Mouse (Mus musculus): ENCODE measurements around the gene Gm4763. TPM values are rescaled to one million over a fixed set of nuclear protein-coding genes. Genes with fewer than 3 reads are reported as not detected.
"Not testable (repeated sequence)": the region's sequence is repeated elsewhere in the genome, so short reads cannot be mapped to it uniquely, and the experiment has no call there.

Gm4763 gene
- not detected in 2 replicates for total RNA-seq (2014; fragmentation: Nextera tagmentation)
- total RNA-seq (2017) = not detected in 2 replicates
- polyA plus RNA-seq (2012) = not detected in 2 replicates

- not testable (repeated sequence) for H3K36me3 ChIP-seq (replicated peaks); H3K4me1 ChIP-seq (ENCODE audit: insufficient read depth, low read depth, low read length); DNase-seq (ENCODE audit: low spot score); H3K27me3 ChIP-seq (ENCODE audit: insufficient read depth, low read length); H3K9me3 ChIP-seq (replicated peaks); H3K4me3 ChIP-seq (ENCODE audit: low read depth, low read length); ATAC-seq (ENCODE audit: extremely low read depth, insufficient number of reproducible peaks, low FRiP score, poor library complexity, severe bottlenecking)
Observed at GRCm38 (mm10) chr7:24726808-24727207, at the start of gene Gm4763. Gm4763 (minus strand) TSS chr7:24726908.

DNA sequence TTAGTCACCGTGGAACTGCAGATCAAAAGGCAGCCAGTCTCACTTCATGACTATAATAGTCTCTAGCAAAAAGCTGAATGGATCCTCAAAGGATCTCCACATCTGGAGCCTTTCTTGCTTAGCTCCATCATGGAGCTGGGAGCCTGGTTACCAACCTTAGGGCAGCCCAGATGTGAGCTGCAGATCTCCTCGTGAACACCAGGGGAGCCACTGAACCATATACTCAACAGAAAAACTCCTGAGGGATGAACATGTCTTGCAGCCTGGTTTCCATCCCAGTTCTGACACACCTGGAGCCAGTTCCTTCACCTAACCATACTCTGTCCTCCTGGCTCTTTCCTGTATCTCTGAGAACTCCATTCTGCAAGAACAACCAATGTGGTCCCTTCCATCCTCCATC, 49.4 kb upstream of the Gm4763 start:
- Histone ChIP-seq H3K27me3 (ENCODE audit: insufficient read depth, low read length) (peaks cover 2% of the 10 kb centered on the region; the same call in 1 of the 2 replicates), H3K4me1 (ENCODE audit: insufficient read depth, low read depth, low read length) (no peaks in the 10 kb centered on the region), H3K9me3 (replicated peaks) (no peaks in the 10 kb centered on the region), H3K4me3 (ENCODE audit: low read depth, low read length) (no peak overlapping the region), H3K36me3 (replicated peaks) (no peaks in the 10 kb centered on the region)
- DNase-seq (ENCODE audit: low spot score) (no peak), ATAC-seq (ENCODE audit: extremely low read depth, insufficient number of reproducible peaks, low FRiP score, poor library complexity, severe bottlenecking) (no peak)
- no peak for TF ChIP-seq POLR2AphosphoS5 (IDR thresholded peaks at IDR 0.05; ENCODE audit: insufficient replicate concordance, low read depth, low read length)
- no peak for TF ChIP-seq TAL1 (conservative IDR thresholded peaks at IDR 0.05; ENCODE audit: low read depth, low read length)
- TF ChIP-seq GATA1 (IDR thresholded peaks at IDR 0.05; ENCODE audit: borderline replicate concordance, low read length) = no peak
- no peak for TF ChIP-seq CTCF (IDR thresholded peaks at IDR 0.05; ENCODE audit: low read depth, low read length)
- TF ChIP-seq GATA2 (IDR thresholded peaks at IDR 0.05; ENCODE audit: borderline replicate concordance, low read depth, low read length) = no peak

GRCm38 (mm10) chr7:24773942-24774535, 47.3 kb upstream of the Gm4763 start:
- Histone ChIP-seq H3K4me1 (ENCODE audit: insufficient read depth, low read depth, low read length) (no peaks in the 10 kb centered on the region), H3K27me3 (ENCODE audit: insufficient read depth, low read length) (no peaks in the 10 kb centered on the region), H3K4me3 (ENCODE audit: low read depth, low read length) (no peak overlapping the region), H3K36me3 (replicated peaks) (no peaks in the 10 kb centered on the region), H3K9me3 (replicated peaks) (no peaks in the 10 kb centered on the region)
- DNase-seq (ENCODE audit: low spot score) (no peak), ATAC-seq (ENCODE audit: extremely low read depth, insufficient number of reproducible peaks, low FRiP score, poor library complexity, severe bottlenecking) (no peak)
- TF ChIP-seq GATA1 (IDR thresholded peaks at IDR 0.05; ENCODE audit: borderline replicate concordance, low read length) (no peak), POLR2AphosphoS5 (IDR thresholded peaks at IDR 0.05; ENCODE audit: insufficient replicate concordance, low read depth, low read length) (no peak), GATA2 (IDR thresholded peaks at IDR 0.05; ENCODE audit: borderline replicate concordance, low read depth, low read length) (no peak), CTCF (IDR thresholded peaks at IDR 0.05; ENCODE audit: low read depth, low read length) (no peak), TAL1 (conservative IDR thresholded peaks at IDR 0.05; ENCODE audit: low read depth, low read length) (no peak)

GRCm38 (mm10) chr7:24771361-24771760, 44.7 kb upstream of the Gm4763 start:
- H3K4me1 ChIP-seq (ENCODE audit: insufficient read depth, low read depth, low read length) = no peaks in the 10 kb centered on the region
- no peaks in the 10 kb centered on the region for H3K27me3 ChIP-seq (ENCODE audit: insufficient read depth, low read length)
- TF ChIP-seq POLR2AphosphoS5 (IDR thresholded peaks at IDR 0.05; ENCODE audit: insufficient replicate concordance, low read depth, low read length) (no peak), CTCF (IDR thresholded peaks at IDR 0.05; ENCODE audit: low read depth, low read length) (no peak), GATA1 (IDR thresholded peaks at IDR 0.05; ENCODE audit: borderline replicate concordance, low read length) (no peak), GATA2 (IDR thresholded peaks at IDR 0.05; ENCODE audit: borderline replicate concordance, low read depth, low read length) (no peak), TAL1 (conservative IDR thresholded peaks at IDR 0.05; ENCODE audit: low read depth, low read length) (no peak)
- no peaks in the 10 kb centered on the region for H3K9me3 ChIP-seq (replicated peaks)
- ATAC-seq (ENCODE audit: extremely low read depth, insufficient number of reproducible peaks, low FRiP score, poor library complexity, severe bottlenecking) (no peak), DNase-seq (ENCODE audit: low spot score) (no peak)
- no peaks in the 10 kb centered on the region for H3K36me3 ChIP-seq (replicated peaks)
- H3K4me3 ChIP-seq (ENCODE audit: low read depth, low read length) = no peak overlapping the region

DNA sequence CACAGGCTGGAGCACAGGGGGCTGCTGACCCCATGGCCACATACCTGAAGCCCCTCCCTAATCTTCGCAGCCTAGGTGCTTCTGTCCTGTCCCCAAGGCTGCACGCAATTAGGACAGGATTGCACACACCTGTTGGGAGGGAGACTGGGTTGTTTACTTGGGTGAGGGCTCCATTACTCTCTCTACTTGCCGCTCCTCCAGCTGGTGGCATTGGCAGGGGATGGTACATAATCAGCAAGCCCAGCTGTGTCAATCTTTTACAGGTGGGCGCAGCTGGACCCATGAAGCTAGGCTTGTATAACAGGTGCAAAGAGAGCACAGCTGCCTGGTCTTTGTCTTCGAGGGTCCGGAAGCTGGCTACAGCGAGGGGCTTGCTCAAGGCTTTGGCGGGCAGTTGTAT, 35.9 kb upstream of the Gm4763 start:
- Histone ChIP-seq H3K9me3 (replicated peaks) (no peaks in the 10 kb centered on the region), H3K4me1 (ENCODE audit: insufficient read depth, low read depth, low read length) (no peaks in the 10 kb centered on the region), H3K36me3 (replicated peaks) (no peaks in the 10 kb centered on the region), H3K27me3 (ENCODE audit: insufficient read depth, low read length) (peaks cover 4% of the 10 kb centered on the region; the same call in 1 of the 2 replicates), H3K4me3 (ENCODE audit: low read depth, low read length) (no peak overlapping the region)
- DNase-seq (ENCODE audit: low spot score) (no peak), ATAC-seq (ENCODE audit: extremely low read depth, insufficient number of reproducible peaks, low FRiP score, poor library complexity, severe bottlenecking) (no peak)
- TF ChIP-seq TAL1 (conservative IDR thresholded peaks at IDR 0.05; ENCODE audit: low read depth, low read length) = no peak
- no peak for TF ChIP-seq GATA2 (IDR thresholded peaks at IDR 0.05; ENCODE audit: borderline replicate concordance, low read depth, low read length)
- no peak for TF ChIP-seq GATA1 (IDR thresholded peaks at IDR 0.05; ENCODE audit: borderline replicate concordance, low read length)
- TF ChIP-seq CTCF (IDR thresholded peaks at IDR 0.05; ENCODE audit: low read depth, low read length) = no peak
- TF ChIP-seq POLR2AphosphoS5 (IDR thresholded peaks at IDR 0.05; ENCODE audit: insufficient replicate concordance, low read depth, low read length) = no peak

GRCm38 (mm10) chr7:24761161-24761560, 34.5 kb upstream of the Gm4763 start:
- peaks cover 4% of the 10 kb centered on the region; the same call in 1 of the 2 replicates for H3K27me3 ChIP-seq (ENCODE audit: insufficient read depth, low read length)
- no peak overlapping the region for H3K4me3 ChIP-seq (ENCODE audit: low read depth, low read length)
- no peaks in the 10 kb centered on the region for H3K36me3 ChIP-seq (replicated peaks)
- no peak for DNase-seq (ENCODE audit: low spot score)
- H3K4me1 ChIP-seq (ENCODE audit: insufficient read depth, low read depth, low read length) = no peaks in the 10 kb centered on the region
- TF ChIP-seq GATA1 (IDR thresholded peaks at IDR 0.05; ENCODE audit: borderline replicate concordance, low read length) (no peak), CTCF (IDR thresholded peaks at IDR 0.05; ENCODE audit: low read depth, low read length) (no peak), TAL1 (conservative IDR thresholded peaks at IDR 0.05; ENCODE audit: low read depth, low read length) (no peak), POLR2AphosphoS5 (IDR thresholded peaks at IDR 0.05; ENCODE audit: insufficient replicate concordance, low read depth, low read length) (no peak), GATA2 (IDR thresholded peaks at IDR 0.05; ENCODE audit: borderline replicate concordance, low read depth, low read length) (no peak)
- ATAC-seq (ENCODE audit: extremely low read depth, insufficient number of reproducible peaks, low FRiP score, poor library complexity, severe bottlenecking) = no peak
- no peaks in the 10 kb centered on the region for H3K9me3 ChIP-seq (replicated peaks)

Data from G1E (cell line).